Mouse (Mus musculus): ENCODE data around the gene Cgnl1.

DNA sequence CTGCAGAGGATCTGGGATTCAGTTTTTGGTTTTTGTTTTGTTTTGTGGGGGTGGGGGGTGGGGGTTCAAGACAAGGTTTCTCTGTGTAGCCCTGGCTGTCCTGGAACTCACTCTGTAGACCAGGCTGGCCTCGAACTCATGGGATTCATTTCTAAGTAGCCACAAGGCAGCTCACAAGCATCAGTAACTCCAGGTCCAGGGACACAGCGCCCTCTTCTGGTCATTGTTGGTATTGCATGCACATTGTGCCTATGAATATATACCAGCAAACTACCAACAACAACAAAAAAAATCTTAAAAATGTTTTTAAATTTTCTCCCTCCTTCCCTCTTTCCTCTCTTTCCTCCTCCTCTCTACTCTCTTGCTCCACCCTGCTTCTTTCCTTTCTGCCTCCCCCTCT, 156.8 kb downstream of the Cgnl1 start:
- TF ChIP-seq POLR2AphosphoS2 (IDR thresholded peaks at IDR 0.05; ENCODE audit: low read depth, low read length): no peak
- no peak for TF ChIP-seq MEF2A (IDR thresholded peaks at IDR 0.05; ENCODE audit: borderline replicate concordance, low read depth, low read length)
- TF ChIP-seq POLR2A (IDR thresholded peaks at IDR 0.05; ENCODE audit: low read depth, low read length): no peak
- no peak for TF ChIP-seq ZC3H11A (IDR thresholded peaks at IDR 0.05; ENCODE audit: low read depth, low read length)
- peak; percentile 36; the same call in 1 of the 2 replicates for TF ChIP-seq SMC3 (IDR thresholded peaks at IDR 0.05; ENCODE audit: low read depth, low read length)
- TF ChIP-seq CTCF (conservative IDR thresholded peaks at IDR 0.05 in 1 of 2, IDR thresholded peaks at IDR 0.05 in 1 of 2; ENCODE audit: low read depth in 2 of 2, low read length in 2 of 2): peak; percentile 73 to 94
- no peak; the same call in 1 of the 2 replicates for TF ChIP-seq MAX (IDR thresholded peaks at IDR 0.05; ENCODE audit: low read length)
- no peak for TF ChIP-seq UBTF (IDR thresholded peaks at IDR 0.05; ENCODE audit: low read depth, low read length)
- no peak for TF ChIP-seq ZNF384 (IDR thresholded peaks at IDR 0.05; ENCODE audit: low read depth, low read length)
